In genomic region chr5:32122363-32122762, GRCm38 (mm10) we compare ENCODE assay signal across 26 mouse cellular contexts. TPM values are rescaled to one million over a fixed set of nuclear protein-coding genes. Genes with fewer than 3 reads are reported as not detected.
DNase-seq lines count a peak whose midpoint lies in the region; ATAC-seq and TF ChIP-seq lines count a peak whose summit lies in the region.
"Had no signal": no experiment of that assay in that cellular context is flagged by ENCODE, and none has a peak within 500 bp of the region (broad histone marks: within the 10 kb centered on the region; RNA-seq: fewer than 3 reads in every experiment).

No protein-coding gene starts in this region.

- H3K4me2 ChIP-seq in embryonic facial prominence, embryonic 15.5 days (replicated peaks) = no peak overlapping the region
- H3K4me2 ChIP-seq: forebrain, embryonic 15.5 days; intestine, embryonic 15.5 days; lung, embryonic 14.5 days; neural tube, embryonic 15.5 days had no signal

- DNase-seq in embryonic facial prominence, embryonic 10.5 days (ENCODE audit: low spot score) = no peak
- DNase-seq in MEL (ENCODE audit: low read depth, low spot score) = peak; percentile 44
- DNase-seq in splenic B cell, adult 2 months (ENCODE audit: low read depth, low spot score) = peak; percentile 10
- DNase-seq in adrenal gland, adult (ENCODE audit: inconsistent age in 2 of 2, low spot score in 1 of 2) = no peak
- DNase-seq in kidney, adult 11 months = no peak
- DNase-seq: adrenal gland, adult 2 months; adrenal gland, postnatal 36 days; cerebellum, adult 2 months; cerebellum, postnatal 14 days; gastrocnemius, adult 2 months; heart, postnatal 14 days; kidney, adult 8-10 months; kidney, postnatal 4 days; layer of hippocampus, postnatal 36 days; lung, embryonic 14.5 days; midbrain, embryonic 14.5 days had no signal

- H3K79me2 ChIP-seq in MEL (ENCODE audit: control insufficient read depth, insufficient read depth, low read length, poor library complexity) (no peaks in the 10 kb centered on the region), macrophage (ENCODE audit: inconsistent target) (no peaks in the 10 kb centered on the region)

- no peak overlapping the region for H3K9ac ChIP-seq in embryonic facial prominence, embryonic 15.5 days
- no peak overlapping the region for H3K9ac ChIP-seq in MEL (ENCODE audit: control insufficient read depth, low read depth, low read length, poor library complexity, severe bottlenecking)
- H3K9ac ChIP-seq: forebrain, embryonic 15.5 days; intestine, embryonic 15.5 days; limb, embryonic 15.5 days; liver, embryonic 14.5 days; lung, embryonic 14.5 days; neural tube, embryonic 15.5 days had no signal

- TF ChIP-seq CTCF in MEL (IDR thresholded peaks at IDR 0.05 in 2 of 3, conservative IDR thresholded peaks at IDR 0.05 in 1 of 3; ENCODE audit: control insufficient read depth in 1 of 3, insufficient read depth in 1 of 3, low read depth in 2 of 3, low read length in 3 of 3, poor library complexity in 1 of 3, severe bottlenecking in 1 of 3) = no peak

- no peaks in the 10 kb centered on the region for H3K36me3 ChIP-seq in embryonic facial prominence, embryonic 15.5 days
- H3K36me3 ChIP-seq in embryonic facial prominence, embryonic 10.5 days (replicated peaks) = no peaks in the 10 kb centered on the region
- H3K36me3 ChIP-seq in MEL (ENCODE audit: control insufficient read depth in 1 of 2, insufficient read depth in 2 of 2, low read length in 2 of 2) = no peaks in the 10 kb centered on the region
- no peaks in the 10 kb centered on the region for H3K36me3 ChIP-seq in macrophage (ENCODE audit: inconsistent target)
- H3K36me3 ChIP-seq in splenic B cell, adult 2 months (ENCODE audit: control insufficient read depth, insufficient read depth, low read length, poor library complexity, severe bottlenecking) = no peaks in the 10 kb centered on the region
- H3K36me3 ChIP-seq: forebrain, embryonic 15.5 days; intestine, embryonic 15.5 days; limb, embryonic 10.5 days; limb, embryonic 15.5 days; neural tube, embryonic 15.5 days had no signal

- H3K27ac ChIP-seq in embryonic facial prominence, embryonic 15.5 days (replicated peaks) = peak overlapping the region; percentile 84
- no peak overlapping the region for H3K27ac ChIP-seq in embryonic facial prominence, embryonic 10.5 days (replicated peaks)
- H3K27ac ChIP-seq in MEL (ENCODE audit: control insufficient read depth, low read depth, low read length) (no peak overlapping the region), macrophage (peak overlapping the region; percentile 28)
- H3K27ac ChIP-seq: forebrain, embryonic 15.5 days; gastrocnemius, adult 2 months; intestine, embryonic 15.5 days; kidney, postnatal 0 days; limb, embryonic 10.5 days; liver, embryonic 14.5 days; neural tube, embryonic 15.5 days had no signal

- no peaks in the 10 kb centered on the region for H3K27me3 ChIP-seq in embryonic facial prominence, embryonic 15.5 days
- H3K27me3 ChIP-seq in embryonic facial prominence, embryonic 10.5 days (replicated peaks; ENCODE audit: low read depth, poor library complexity, severe bottlenecking) = peaks cover 11% of the 10 kb centered on the region
- H3K27me3 ChIP-seq in MEL (ENCODE audit: control insufficient read depth in 1 of 2, insufficient read depth in 2 of 2, low read length in 2 of 2) = peaks cover 0 to 7% of the 10 kb centered on the region in 2 experiments; a peak in 3 of 4 replicates
- no peaks in the 10 kb centered on the region for H3K27me3 ChIP-seq in splenic B cell, adult 2 months (ENCODE audit: control insufficient read depth, insufficient read depth, low read length, poor library complexity, severe bottlenecking)
- H3K27me3 ChIP-seq: forebrain, embryonic 15.5 days; intestine, embryonic 15.5 days; limb, embryonic 15.5 days; neural tube, embryonic 15.5 days had no signal

- no peak for TF ChIP-seq EP300 in MEL (IDR thresholded peaks at IDR 0.05; ENCODE audit: low read depth in 1 of 2, low read length in 2 of 2)

- H3K9me3 ChIP-seq in embryonic facial prominence, embryonic 15.5 days (replicated peaks) = no peaks in the 10 kb centered on the region
- H3K9me3 ChIP-seq in embryonic facial prominence, embryonic 10.5 days = no peaks in the 10 kb centered on the region
- H3K9me3 ChIP-seq in MEL (replicated peaks; ENCODE audit: insufficient read depth, low read length) = no peaks in the 10 kb centered on the region
- H3K9me3 ChIP-seq: forebrain, embryonic 15.5 days; intestine, embryonic 15.5 days; limb, embryonic 10.5 days; limb, embryonic 15.5 days; neural tube, embryonic 15.5 days had no signal

- TF ChIP-seq POLR2A in MEL (IDR thresholded peaks at IDR 0.05; ENCODE audit: control insufficient read depth in 1 of 2, insufficient read depth in 1 of 2, low read depth in 1 of 2, low read length in 2 of 2, poor library complexity in 1 of 2) = no peak

- peaks cover 41% of the 10 kb centered on the region for H3K4me1 ChIP-seq in embryonic facial prominence, embryonic 15.5 days
- H3K4me1 ChIP-seq in embryonic facial prominence, embryonic 10.5 days = peaks cover 17% of the 10 kb centered on the region
- peaks cover 0 to 8% of the 10 kb centered on the region in 2 experiments; a peak in 1 of 4 replicates for H3K4me1 ChIP-seq in MEL (ENCODE audit: control insufficient read depth in 1 of 2, insufficient read depth in 2 of 2, low read length in 2 of 2)
- H3K4me1 ChIP-seq: forebrain, embryonic 15.5 days; intestine, embryonic 15.5 days; neural tube, embryonic 15.5 days had no signal

- no peak for ATAC-seq in embryonic facial prominence, embryonic 15.5 days (ENCODE audit: insufficient number of reproducible peaks, low FRiP score, low TSS enrichment, low read depth)
- ATAC-seq: forebrain, embryonic 15.5 days; hindbrain, embryonic 16.5 days; intestine, embryonic 15.5 days had no signal

- WGBS in embryonic facial prominence, embryonic 15.5 days = 62% methylated on average over 5 of the region's 5 CpGs
- 85% methylated on average over 5 of the region's 5 CpGs for WGBS in embryonic facial prominence, embryonic 10.5 days
- WGBS in macrophage (ENCODE audit: missing documents) = 11% methylated on average over 5 of the region's 5 CpGs

- no peak overlapping the region for H3K4me3 ChIP-seq in embryonic facial prominence, embryonic 15.5 days (replicated peaks)
- no peak overlapping the region for H3K4me3 ChIP-seq in embryonic facial prominence, embryonic 10.5 days
- H3K4me3 ChIP-seq in MEL (ENCODE audit: control insufficient read depth in 1 of 2, insufficient read depth in 1 of 2, low read depth in 2 of 2, low read length in 2 of 2) (no peak overlapping the region), macrophage (ENCODE audit: inconsistent target) (no peak overlapping the region)
- H3K4me3 ChIP-seq: forebrain, embryonic 15.5 days; gastrocnemius, adult 2 months; intestine, embryonic 15.5 days; limb, embryonic 10.5 days; limb, embryonic 15.5 days; neural tube, embryonic 15.5 days had no signal

- no peak for TF ChIP-seq RAD21 in MEL (IDR thresholded peaks at IDR 0.05; ENCODE audit: low read depth, low read length)

TF ChIP-seq in MEL, 35 proteins besides CTCF, POLR2A, EP300 and RAD21:
- 0 out of 2 replicates have a peak, but pooled peaks have one; percentile 21 for TF ChIP-seq GATA1 (IDR thresholded peaks at IDR 0.05; ENCODE audit: low read depth, low read length)
- TF ChIP-seq USF1 (IDR thresholded peaks at IDR 0.05; ENCODE audit: low read depth, low read length) = no peak

RNA-seq across cellular contexts. Expression of gene Fosl2, which starts 13.2 kb away (rescaled TPM):
- polyA plus RNA-seq in embryonic facial prominence, embryonic 15.5 days (2015; fragmentation: Nextera tagmentation; extraction: Ambion mirVana) = 12.5 and 14.0 TPM in 2 replicates
- polyA plus RNA-seq in embryonic facial prominence, embryonic 10.5 days (2016; fragmentation: Nextera tagmentation; extraction: Ambion mirVana) = 0.50 and 0.67 TPM in 2 replicates
- 3.3 and 3.8 TPM in 2 replicates for total RNA-seq in MEL (2012; rRNA removed)
- 10 to 100 TPM; 12.0 to 22.1 TPM for polyA plus RNA-seq in MEL (2012; ENCODE audit: insufficient read depth in 1 of 2, insufficient read length in 2 of 2, low read depth in 1 of 2, low replicate concordance in 2 of 2, missing spikeins in 1 of 2)
- total RNA-seq in macrophage (2018; cell fraction: chromatin; rRNA removed) = 100 to 1,000 TPM in 9 of 26 experiments, 10 to 100 TPM in 15, 1 to 10 TPM in 2; 5.5 to 442 (median 31.2) TPM
- 10 to 100 TPM in 16 of 26 experiments, 1 to 10 TPM in 10; 2.1 to 76.1 (median 12.3) TPM for total RNA-seq in macrophage (2018; cell fraction: cytosol; rRNA removed)
- 100 to 1,000 TPM in 9 of 26 experiments, 10 to 100 TPM in 14, 1 to 10 TPM in 3; 4.0 to 334 (median 38.1) TPM for total RNA-seq in macrophage (2018; cell fraction: nucleus; rRNA removed)
- 5.5 to 15.2 TPM (median 5.7 TPM) in 3 replicates for polyA plus RNA-seq in macrophage (2018)

Comparison
In these comparisons a context has a peak if more than half of its experiments do, and no peak if none do; other contexts are left out.
1. H3K27ac ChIP-seq: peak in embryonic facial prominence, embryonic 15.5 days (single experiment) and macrophage (single experiment); none in embryonic facial prominence, embryonic 10.5 days (single experiment) and MEL (single experiment).
2. DNase-seq: peak in MEL (single experiment) and splenic B cell, adult 2 months (single experiment); none in embryonic facial prominence, embryonic 10.5 days (single experiment), adrenal gland, adult (0 of 2) and kidney, adult 11 months (single experiment).